Mouse (Mus musculus) MEL (cell line): ENCODE results near the gene Kcnd3. TPM values are rescaled to one million over a fixed set of nuclear protein-coding genes. Genes with fewer than 3 reads are reported as not detected.

Experiments used
- DNase-seq: peaks from one replicate; pipeline ENCODE4 v3.0.0; 2011; ENCODE audit warnings: low read depth, low spot score
- H3K27ac ChIP-seq: 2 replicates; pipeline ENCODE4 v1.5.1; 2012; ENCODE audit warnings: low read depth, mild to moderate bottlenecking, control low read depth, low read length, moderate library complexity; ENCODE audit not compliant: control insufficient read depth
- H3K27me3 ChIP-seq, 2 experiments: fragments of 150-350 bp in 1 of 2; sonication (generic) in 1 of 2; 2 replicates each; pipeline ENCODE4 v1.6.1; 2012; ENCODE audit warnings: low read length in 2 of 2, mild to moderate bottlenecking in 2 of 2, improper control_type of control experiment in 1 of 2, moderate library complexity in 1 of 2; ENCODE audit not compliant: insufficient read depth in 2 of 2, control insufficient read depth in 1 of 2
- H3K36me3 ChIP-seq, 2 experiments: 2 replicates each; pipeline ENCODE4 v1.6.1; 2012 to 2014; ENCODE audit warnings: low read length in 2 of 2, improper control_type of control experiment in 1 of 2, inconsistent platforms in 1 of 2, mild to moderate bottlenecking in 1 of 2; ENCODE audit not compliant: insufficient read depth in 2 of 2, control insufficient read depth in 1 of 2
- H3K4me1 ChIP-seq, 2 experiments: fragments of 150-350 bp in 1 of 2; sonication (generic) in 1 of 2; 2 replicates each; pipeline ENCODE4 v1.6.1; 2012; ENCODE audit warnings: low read length in 2 of 2, improper control_type of control experiment in 1 of 2, mild to moderate bottlenecking in 1 of 2; ENCODE audit not compliant: insufficient read depth in 2 of 2, control insufficient read depth in 1 of 2
- H3K4me3 ChIP-seq, 2 experiments: fragments of 150-350 bp in 1 of 2; sonication (generic) in 1 of 2; 2 replicates each; pipeline ENCODE4 v1.5.1; 2012; ENCODE audit warnings: low read depth in 2 of 2, low read length in 2 of 2, mild to moderate bottlenecking in 2 of 2, moderate library complexity in 2 of 2, control low read depth in 1 of 2, improper control_type of control experiment in 1 of 2; ENCODE audit not compliant: control insufficient read depth in 1 of 2, insufficient read depth in 1 of 2
- H3K79me2 ChIP-seq: 2 replicates; pipeline ENCODE4 v1.6.1; 2012; ENCODE audit warnings: mild to moderate bottlenecking, low read length, moderate library complexity; ENCODE audit not compliant: control insufficient read depth, poor library complexity, insufficient read depth
- H3K9ac ChIP-seq: 2 replicates; pipeline ENCODE4 v1.6.1; 2012; ENCODE audit warnings: low read depth, mild to moderate bottlenecking, control low read depth, low read length, moderate library complexity; ENCODE audit not compliant: control insufficient read depth, poor library complexity, severe bottlenecking
- H3K9me3 ChIP-seq: fragments of 150-350 bp; sonication (generic); replicated peaks from 2 replicates; pipeline ENCODE4 v1.6.1; 2012; ENCODE audit warnings: mild to moderate bottlenecking, low read length, improper control_type of control experiment, moderate library complexity; ENCODE audit not compliant: insufficient read depth
- BHLHE40 ChIP-seq: IDR thresholded peaks from 2 replicates; pipeline ENCODE4 v1.6.1; 2012; ENCODE audit warnings: low read depth, mild to moderate bottlenecking, inconsistent platforms, low read length, improper control_type of control experiment, borderline replicate concordance
- CHD1 ChIP-seq: IDR thresholded peaks from 2 replicates; pipeline ENCODE4 v1.6.1; 2012; ENCODE audit warnings: low read depth, mild to moderate bottlenecking, inconsistent platforms, low read length, improper control_type of control experiment
- CTCF ChIP-seq, 3 experiments: IDR thresholded peaks in 2 of 3; conservative IDR thresholded peaks in 1 of 3; 2 replicates each; pipeline ENCODE4 v1.5.1; 2011 to 2012; ENCODE audit warnings: low read length in 3 of 3, low read depth in 2 of 3, mild to moderate bottlenecking in 2 of 3, improper control_type of control experiment in 1 of 3, inconsistent platforms in 1 of 3, mixed read lengths in 1 of 3, moderate library complexity in 1 of 3; ENCODE audit not compliant: control insufficient read depth in 1 of 3, insufficient read depth in 1 of 3, poor library complexity in 1 of 3, severe bottlenecking in 1 of 3
- ELF1 ChIP-seq: IDR thresholded peaks from 2 replicates; pipeline ENCODE4 v1.6.1; 2014; ENCODE audit warnings: low read depth, mild to moderate bottlenecking, inconsistent platforms, low read length, improper control_type of control experiment, moderate library complexity
- ETS1 ChIP-seq: IDR thresholded peaks from 2 replicates; pipeline ENCODE4 v1.6.1; 2012; ENCODE audit warnings: low read depth, mild to moderate bottlenecking, inconsistent platforms, low read length, improper control_type of control experiment, moderate library complexity
- GATA1 ChIP-seq: IDR thresholded peaks from 2 replicates; pipeline ENCODE4 v1.6.1; 2011; ENCODE audit warnings: low read depth, low read length, improper control_type of control experiment
- HCFC1 ChIP-seq: IDR thresholded peaks from 2 replicates; pipeline ENCODE4 v1.6.1; 2012; ENCODE audit warnings: low read depth, mild to moderate bottlenecking, inconsistent platforms, low read length, improper control_type of control experiment, moderate library complexity
- KAT2A ChIP-seq: conservative IDR thresholded peaks from 2 replicates; pipeline ENCODE4 v1.6.1; 2012; ENCODE audit warnings: low read depth, low read length, improper control_type of control experiment, inconsistent platforms
- MAX ChIP-seq: IDR thresholded peaks from 2 replicates; pipeline ENCODE4 v1.6.1; 2011; ENCODE audit warnings: low read length, improper control_type of control experiment
- MAZ ChIP-seq: IDR thresholded peaks from 2 replicates; pipeline ENCODE4 v1.6.1; 2012; ENCODE audit warnings: low read depth, mild to moderate bottlenecking, inconsistent platforms, low read length, improper control_type of control experiment
- MEF2A ChIP-seq: IDR thresholded peaks from 2 replicates; pipeline ENCODE4 v1.6.1; 2014; ENCODE audit warnings: low read depth, mild to moderate bottlenecking, inconsistent platforms, low read length, improper control_type of control experiment; ENCODE audit not compliant: poor library complexity, insufficient replicate concordance, severe bottlenecking; ENCODE audit errors: extremely low read depth
- MYB ChIP-seq: IDR thresholded peaks from 2 replicates; pipeline ENCODE4 v1.6.1; 2011; ENCODE audit warnings: mild to moderate bottlenecking, low read depth, low read length, improper control_type of control experiment
- MYC ChIP-seq: IDR thresholded peaks from 2 replicates; pipeline ENCODE4 v1.6.1; 2011; ENCODE audit warnings: low read depth, mild to moderate bottlenecking, low read length, improper control_type of control experiment, moderate library complexity
- POLR2A ChIP-seq, 2 experiments: IDR thresholded peaks; 2 replicates each; pipeline ENCODE4 v1.6.1; 2011 to 2012; ENCODE audit warnings: low read length in 2 of 2, mild to moderate bottlenecking in 2 of 2, control low read depth in 1 of 2, improper control_type of control experiment in 1 of 2, low read depth in 1 of 2, moderate library complexity in 1 of 2; ENCODE audit not compliant: control insufficient read depth in 1 of 2, insufficient read depth in 1 of 2, poor library complexity in 1 of 2
- POLR2AphosphoS2 ChIP-seq: IDR thresholded peaks from 2 replicates; pipeline ENCODE4 v1.6.1; 2011; ENCODE audit warnings: low read length, improper control_type of control experiment
- POLR2AphosphoS5 ChIP-seq: IDR thresholded peaks from 2 replicates; pipeline ENCODE4 v1.6.1; 2012; ENCODE audit warnings: low read depth, borderline replicate concordance, mild to moderate bottlenecking, inconsistent platforms, low read length, moderate library complexity, mixed read lengths
- RAD21 ChIP-seq: IDR thresholded peaks from 2 replicates; pipeline ENCODE4 v1.6.1; 2011; ENCODE audit warnings: mild to moderate bottlenecking, low read depth, low read length, improper control_type of control experiment
- RCOR1 ChIP-seq: IDR thresholded peaks from 2 replicates; pipeline ENCODE4 v1.6.1; 2012; ENCODE audit warnings: low read depth, mild to moderate bottlenecking, inconsistent platforms, low read length, improper control_type of control experiment
- SIN3A ChIP-seq: IDR thresholded peaks from 2 replicates; pipeline ENCODE4 v1.6.1; 2012; ENCODE audit warnings: low read length, improper control_type of control experiment, inconsistent platforms
- SMC3 ChIP-seq: IDR thresholded peaks from 2 replicates; pipeline ENCODE4 v1.6.1; 2011; ENCODE audit warnings: low read depth, low read length, improper control_type of control experiment
- TBP ChIP-seq: IDR thresholded peaks from 2 replicates; pipeline ENCODE4 v1.8.0; 2011; ENCODE audit warnings: low read depth, low read length, improper control_type of control experiment
- UBTF ChIP-seq: IDR thresholded peaks from 2 replicates; pipeline ENCODE4 v1.6.1; 2012; ENCODE audit warnings: low read depth, mild to moderate bottlenecking, inconsistent platforms, low read length, improper control_type of control experiment, moderate library complexity, borderline replicate concordance; ENCODE audit not compliant: insufficient read depth
- USF2 ChIP-seq, 2 experiments: IDR thresholded peaks; 2 replicates each; pipeline ENCODE4 v1.6.1; 2011 to 2012; ENCODE audit warnings: improper control_type of control experiment in 2 of 2, low read length in 2 of 2, borderline replicate concordance in 1 of 2, inconsistent platforms in 1 of 2, low read depth in 1 of 2, mild to moderate bottlenecking in 1 of 2; ENCODE audit not compliant: insufficient read depth in 1 of 2
- ZC3H11A ChIP-seq: IDR thresholded peaks from 2 replicates; pipeline ENCODE4 v1.6.1; 2012; ENCODE audit warnings: low read depth, mild to moderate bottlenecking, inconsistent platforms, low read length, improper control_type of control experiment
- polyA plus RNA-seq, 2 experiments: library from polyadenylated mRNA; stranded (reverse) in 1 of 2; unstranded in 1 of 2; fragments of >175 nt in 1 of 2; fragments of >200 nt in 1 of 2; gene quantifications; 2 replicates each; pipeline versions ENCODE4 v1.2.1 to v1.2.4; 2012; ENCODE audit warnings: low replicate concordance in 2 of 2, low read depth in 1 of 2; ENCODE audit not compliant: insufficient read length in 2 of 2, insufficient read depth in 1 of 2, missing spikeins in 1 of 2
- total RNA-seq: library from RNA; depleted of rRNA; stranded (reverse); fragments of 300-350 nt; gene quantifications from 2 replicates; pipeline ENCODE4 v1.2.3, GENCODE M21; 2012

Kcnd3 gene
- total and polyA plus RNA-seq, 3 experiments = 0.01 TPM; not detected in 2

DNA sequence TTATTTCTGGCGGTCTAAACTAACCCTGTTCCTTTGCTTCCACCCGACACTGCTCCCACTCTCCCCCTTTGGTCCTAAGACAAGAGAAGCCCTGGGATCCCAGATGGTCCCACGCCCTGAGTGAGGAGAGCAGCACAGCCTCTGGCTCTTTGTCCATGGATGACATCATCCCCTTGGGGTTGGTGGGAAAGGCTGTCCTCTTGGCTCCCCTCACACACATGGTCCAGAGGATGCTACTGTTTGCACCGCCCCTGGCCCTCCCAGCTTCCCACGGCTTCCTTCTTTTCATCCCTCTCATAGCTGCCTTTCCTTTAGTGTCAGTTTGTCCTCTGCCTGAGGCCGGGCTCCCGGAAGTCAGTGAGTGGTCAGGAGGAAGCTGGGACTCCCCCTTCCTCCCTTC is 259.6 kb downstream of the Kcnd3 start:
- Histone ChIP-seq H3K79me2 (no peaks in the 10 kb centered on the region), H3K36me3 (peaks cover 0 to 2% of the 10 kb centered on the region in 2 experiments; a peak in 1 of 4 replicates), H3K27ac (no peak overlapping the region), H3K27me3 (no peaks in the 10 kb centered on the region), H3K9me3 (no peaks in the 10 kb centered on the region), H3K4me3 (no peak overlapping the region), H3K9ac (no peak overlapping the region), H3K4me1 (peaks cover 0 to 6% of the 10 kb centered on the region in 2 experiments; a peak in 2 of 4 replicates)
- no peak for DNase-seq
- no peak for TF ChIP-seq USF2 (IDR thresholded peaks at IDR 0.05; ENCODE audit: borderline replicate concordance in 1 of 2, insufficient read depth in 1 of 2, low read depth in 1 of 2, low read length in 2 of 2)
- no peak for TF ChIP-seq POLR2AphosphoS5
- no peak for TF ChIP-seq CHD1
- TF ChIP-seq MAZ = no peak
- no peak for TF ChIP-seq MEF2A
- no peak for TF ChIP-seq UBTF
- TF ChIP-seq MYC = no peak
- no peak for TF ChIP-seq ELF1
- TF ChIP-seq ZC3H11A = no peak
- no peak for TF ChIP-seq BHLHE40
- TF ChIP-seq SIN3A = no peak
- no peak for TF ChIP-seq POLR2AphosphoS2
- TF ChIP-seq HCFC1 = no peak
- no peak for TF ChIP-seq RAD21
- TF ChIP-seq MYB = no peak
- TF ChIP-seq ETS1 = no peak
- TF ChIP-seq SMC3 = no peak
- no peak for TF ChIP-seq GATA1
- TF ChIP-seq POLR2A (IDR thresholded peaks at IDR 0.05; ENCODE audit: control insufficient read depth in 1 of 2, insufficient read depth in 1 of 2, low read depth in 1 of 2, low read length in 2 of 2, poor library complexity in 1 of 2) = no peak
- TF ChIP-seq KAT2A = no peak

DNA sequence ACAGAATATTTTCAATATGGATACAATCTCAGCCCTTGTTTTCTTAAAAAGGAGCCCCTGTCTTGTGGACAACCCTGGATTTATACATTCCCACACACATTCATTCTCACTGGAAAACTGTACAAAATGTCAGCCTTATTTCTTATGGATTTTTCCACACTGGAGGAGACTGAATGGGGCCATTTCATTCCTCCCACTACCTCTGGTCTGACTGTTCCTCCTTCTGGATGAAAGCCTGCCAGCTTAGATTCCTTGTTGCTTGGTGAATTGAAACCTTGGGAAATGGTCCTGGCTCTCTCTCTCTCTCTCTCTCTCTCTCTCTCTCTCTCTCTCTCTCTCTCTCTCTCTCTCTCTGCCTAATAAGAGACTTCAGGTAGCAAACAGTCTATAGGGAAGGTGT is 260.7 kb downstream of the Kcnd3 start:
- Histone ChIP-seq H3K4me1 (peaks cover 0 to 6% of the 10 kb centered on the region in 2 experiments; a peak in 2 of 4 replicates), H3K36me3 (peaks cover 0 to 2% of the 10 kb centered on the region in 2 experiments; a peak in 1 of 4 replicates)
- TF ChIP-seq TBP = no peak
- no peak for TF ChIP-seq RCOR1
- TF ChIP-seq MYC = no peak
- TF ChIP-seq CTCF (IDR thresholded peaks at IDR 0.05 in 2 of 3, conservative IDR thresholded peaks at IDR 0.05 in 1 of 3; ENCODE audit: control insufficient read depth in 1 of 3, insufficient read depth in 1 of 3, low read depth in 2 of 3, low read length in 3 of 3, poor library complexity in 1 of 3, severe bottlenecking in 1 of 3) = no peak
- TF ChIP-seq MAX = no peak
- no peak for TF ChIP-seq MEF2A
- TF ChIP-seq, all 39 proteins: peak for 0

More for the DNA sequence above, 260.7 kb downstream of the Kcnd3 start:
- Histone ChIP-seq H3K27ac (no peak overlapping the region), H3K79me2 (no peaks in the 10 kb centered on the region), H3K27me3 (no peaks in the 10 kb centered on the region), H3K4me3 (no peak overlapping the region), H3K9me3 (no peaks in the 10 kb centered on the region), H3K9ac (no peak overlapping the region)
- no peak for DNase-seq
